Mouse (Mus musculus) limb, embryonic 11.5 days (tissue): ENCODE data around the gene Nup62. TPM values are rescaled to one million over a fixed set of nuclear protein-coding genes. Genes with fewer than 3 reads are reported as not detected.
A peak's percentile ranks its signal among the peaks of the same experiment; 100 is the strongest.

ENCODE experiments used
- ATAC-seq: fragments of 200-750 bp; cut with Nextera tagmentation; 2 replicates; pipeline ENCODE4 v1.8.0; 2017; ENCODE audit warnings: low read depth; ENCODE audit not compliant: insufficient number of reproducible peaks, low FRiP score, low TSS enrichment
- DNase-seq: peaks from one replicate; pipeline ENCODE4 v3.0.0-alpha.2; 2015; ENCODE audit warnings: low spot score
- H3K27ac ChIP-seq: fragments of 300-500 bp; sonication (generic); replicated peaks from 2 replicates; pipeline ENCODE4 v1.5.1; 2014; ENCODE audit warnings: low read depth, mild to moderate bottlenecking, low read length
- H3K27me3 ChIP-seq: fragments of 300-500 bp; sonication (generic); 2 replicates; pipeline ENCODE4 v1.6.1; 2014; ENCODE audit warnings: mild to moderate bottlenecking, low read length, mixed read lengths; ENCODE audit not compliant: control insufficient read depth, insufficient read depth
- H3K36me3 ChIP-seq: fragments of 300-500 bp; sonication (generic); 2 replicates; pipeline ENCODE4 v1.6.1; 2014; ENCODE audit warnings: mild to moderate bottlenecking, low read length, moderate library complexity, mixed read lengths; ENCODE audit not compliant: control insufficient read depth, insufficient read depth
- H3K4me1 ChIP-seq: fragments of 300-500 bp; sonication (generic); 2 replicates; pipeline ENCODE4 v1.6.1; 2014; ENCODE audit warnings: low read length, mixed read lengths; ENCODE audit not compliant: control insufficient read depth, insufficient read depth
- H3K4me2 ChIP-seq: fragments of 300-500 bp; sonication (generic); 2 replicates; pipeline ENCODE4 v1.6.1; 2014; ENCODE audit warnings: low read depth, mild to moderate bottlenecking, moderate library complexity; ENCODE audit not compliant: severe bottlenecking
- H3K4me3 ChIP-seq: fragments of 300-500 bp; sonication (generic); 2 replicates; pipeline ENCODE4 v1.5.1; 2014; ENCODE audit warnings: low read depth, low read length
- H3K9ac ChIP-seq: fragments of 300-500 bp; sonication (generic); 2 replicates; pipeline ENCODE4 v1.6.1; 2014; ENCODE audit warnings: mild to moderate bottlenecking, low read length
- H3K9me3 ChIP-seq: fragments of 300-500 bp; sonication (generic); 2 replicates; pipeline ENCODE4 v1.6.1; 2016; ENCODE audit warnings: low read length; ENCODE audit not compliant: control insufficient read depth
- WGBS: fragments of 180-500 bp; shearing (Covaris S2); extraction: QIAGEN DNeasy Blood & Tissue Kit; methylation state at CpG from one replicate; pipeline ENCODE4 v1.1.7; 2014; 5-methylcytosine and 5-hydroxymethylcytosine counted together
- polyA plus RNA-seq: library from polyadenylated mRNA; unstranded; fragments of >200 nt; fragmentation: Nextera tagmentation; extraction: Ambion mirVana; gene quantifications from 2 replicates; pipeline ENCODE4 v1.2.1, GENCODE M21; 2014

Gene Nup62
- polyA plus RNA-seq, 1 experiment from 2014 or later, result 81.7 TPM

DNA sequence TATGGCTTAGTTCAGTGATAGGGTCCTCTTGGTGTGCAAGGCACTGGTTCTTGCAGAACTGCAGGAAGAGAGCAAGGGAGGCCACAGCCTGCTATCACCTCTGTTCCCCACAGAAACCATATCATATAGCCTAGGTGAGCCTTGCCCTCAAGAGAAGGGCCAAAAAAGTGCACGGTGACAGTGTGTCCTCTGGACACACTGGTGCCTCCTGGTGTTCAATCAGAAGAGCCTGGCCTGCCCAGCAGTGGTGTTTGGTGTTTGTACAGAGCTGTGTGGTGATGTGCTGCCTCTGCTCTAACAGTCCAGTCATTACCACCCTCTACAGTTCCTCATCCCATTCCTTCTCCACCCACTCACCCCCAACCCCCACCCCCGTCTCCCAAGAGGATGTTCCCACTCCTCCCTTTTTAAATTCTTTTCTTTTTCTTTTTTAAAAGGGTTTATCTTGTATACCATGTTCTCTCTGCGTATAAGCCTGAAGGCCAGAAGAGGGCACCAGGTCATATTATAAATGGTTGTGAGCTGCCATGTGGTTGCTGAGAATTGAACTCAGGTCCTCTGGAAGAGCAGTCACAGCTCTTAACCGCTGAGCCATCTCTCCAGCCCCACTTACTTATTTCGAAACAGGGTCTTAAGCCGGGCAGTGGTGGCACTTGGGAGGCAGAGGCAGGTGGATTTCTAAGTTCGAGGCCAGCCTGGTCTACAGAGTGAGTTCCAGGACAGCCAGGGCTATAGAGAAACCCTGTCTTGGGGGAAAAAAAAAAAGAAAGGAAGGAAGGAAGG lies 6.0 kb downstream of the Nup62 start:
- Histone ChIP-seq H3K27ac (no peak overlapping the region), H3K36me3 (peaks cover 2% of the 10 kb centered on the region; the same call in 1 of the 2 replicates), H3K9ac (no peak overlapping the region), H3K4me1 (peaks cover 23% of the 10 kb centered on the region), H3K4me2 (no peak overlapping the region), H3K4me3 (no peak overlapping the region), H3K9me3 (no peaks in the 10 kb centered on the region), H3K27me3 (no peaks in the 10 kb centered on the region)
- ATAC-seq, result no peak
- 83% methylated on average over 7 of the region's 7 CpGs for WGBS
- no peak for DNase-seq

DNA sequence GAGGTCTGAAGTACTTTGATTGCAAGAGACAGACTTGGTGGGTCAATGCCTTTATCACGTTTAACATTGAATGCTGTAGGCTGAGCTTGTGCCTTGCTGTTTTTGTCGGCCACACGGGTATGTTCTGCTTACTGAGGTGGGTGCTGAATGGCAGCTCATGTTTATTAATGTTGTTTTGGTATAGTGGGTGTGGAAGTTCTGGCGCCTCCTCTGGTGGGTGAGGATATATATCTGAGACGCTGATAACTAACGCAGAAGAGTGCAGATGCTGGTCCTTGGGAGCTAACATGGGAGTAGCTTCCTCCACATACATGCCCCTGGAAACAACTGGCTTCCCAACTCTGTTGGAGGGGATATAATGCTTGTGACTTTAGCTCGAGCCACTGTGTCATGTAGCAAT lies 7.5 kb downstream of the Nup62 start:
- DNase-seq (no peak), ATAC-seq (no peak)
- H3K27ac ChIP-seq, result no peak overlapping the region
- H3K9me3 ChIP-seq, result no peaks in the 10 kb centered on the region
- no peak overlapping the region for H3K9ac ChIP-seq
- H3K4me3 ChIP-seq, result no peak overlapping the region
- H3K4me1 ChIP-seq, result peaks cover 11% of the 10 kb centered on the region
- no peak overlapping the region for H3K4me2 ChIP-seq
- 49% methylated on average over 7 of the region's 7 CpGs for WGBS
- H3K27me3 ChIP-seq, result no peaks in the 10 kb centered on the region
- peaks cover 6% of the 10 kb centered on the region for H3K36me3 ChIP-seq

DNA sequence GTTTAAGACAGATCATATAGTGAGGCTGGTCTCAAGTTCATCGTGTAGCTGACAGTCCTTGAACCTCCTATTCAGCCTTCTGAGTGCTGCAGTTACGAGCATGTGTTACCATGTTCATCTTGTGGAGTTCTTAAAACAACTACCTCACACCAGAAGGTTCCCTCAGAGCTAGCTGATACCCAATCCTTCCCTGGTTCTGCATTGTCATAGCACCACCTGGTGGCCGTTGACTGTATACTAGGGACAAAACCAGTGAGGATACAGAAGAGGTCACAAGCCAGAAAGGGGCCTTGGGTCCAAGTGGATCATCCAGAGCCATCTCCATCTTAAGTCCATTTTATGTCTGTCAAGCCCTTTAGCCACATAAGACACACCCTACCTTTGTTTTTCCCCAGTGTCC lies 9.0 kb downstream of the Nup62 start:
- Histone ChIP-seq H3K27me3 (no peaks in the 10 kb centered on the region), H3K36me3 (peaks cover 18% of the 10 kb centered on the region), H3K4me2 (no peak overlapping the region), H3K4me1 (no peaks in the 10 kb centered on the region; the same call in 1 of the 2 replicates), H3K9ac (no peak overlapping the region), H3K4me3 (no peak overlapping the region), H3K27ac (no peak overlapping the region), H3K9me3 (no peaks in the 10 kb centered on the region)
- 30% methylated on average over 3 of the region's 3 CpGs for WGBS
- peak; percentile 84 for DNase-seq
- no peak; the same call in 1 of the 2 replicates for ATAC-seq

DNA sequence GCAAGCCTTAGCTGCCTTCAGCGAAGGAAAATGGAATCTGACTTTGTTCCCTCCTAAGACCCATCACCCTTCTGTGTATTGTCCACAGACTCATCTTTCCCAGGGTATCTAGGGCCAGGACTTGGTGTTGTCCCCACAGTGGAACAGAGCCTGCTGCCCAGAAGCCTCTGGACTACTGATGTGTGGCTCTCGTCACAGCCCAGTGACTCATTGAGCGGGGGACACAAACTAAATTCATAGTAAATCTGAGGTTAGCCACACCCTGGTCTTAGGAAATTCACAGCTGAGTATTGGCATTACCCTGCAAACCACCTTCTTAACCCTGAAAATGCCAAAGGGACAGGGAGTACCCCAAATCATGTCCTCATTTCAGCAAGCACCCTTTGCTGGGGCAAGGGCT lies 10.9 kb downstream of the Nup62 start:
- Histone ChIP-seq H3K27me3 (no peaks in the 10 kb centered on the region), H3K4me3 (no peak overlapping the region), H3K27ac (no peak overlapping the region), H3K4me2 (no peak overlapping the region), H3K36me3 (peaks cover 33% of the 10 kb centered on the region), H3K9me3 (no peaks in the 10 kb centered on the region), H3K9ac (no peak overlapping the region), H3K4me1 (no peaks in the 10 kb centered on the region)
- ATAC-seq (no peak), DNase-seq (no peak)
- WGBS, result 94% methylated on average over 3 of the region's 3 CpGs

DNA sequence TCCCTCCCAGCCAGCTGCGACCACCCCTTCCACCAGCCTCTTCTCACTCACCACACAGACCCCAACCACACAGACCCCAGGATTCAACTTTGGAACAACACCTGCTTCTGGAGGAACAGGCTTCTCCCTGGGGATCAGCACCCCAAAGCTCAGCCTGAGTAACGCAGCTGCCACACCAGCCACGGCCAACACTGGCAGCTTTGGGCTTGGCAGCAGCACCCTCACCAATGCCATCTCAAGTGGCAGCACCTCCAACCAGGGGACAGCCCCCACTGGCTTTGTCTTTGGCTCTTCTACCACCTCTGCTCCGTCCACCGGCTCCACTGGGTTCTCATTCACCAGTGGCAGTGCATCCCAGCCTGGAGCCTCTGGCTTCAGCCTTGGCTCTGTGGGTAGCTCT lies 12.8 kb downstream of the Nup62 start:
- WGBS, result 98% methylated on average over 5 of the region's 5 CpGs
- Histone ChIP-seq H3K9me3 (no peaks in the 10 kb centered on the region), H3K27ac (no peak overlapping the region), H3K36me3 (peaks cover 33% of the 10 kb centered on the region), H3K4me3 (no peak overlapping the region), H3K4me2 (no peak overlapping the region), H3K9ac (no peak overlapping the region), H3K27me3 (no peaks in the 10 kb centered on the region), H3K4me1 (no peaks in the 10 kb centered on the region)
- ATAC-seq (no peak), DNase-seq (no peak)

DNA sequence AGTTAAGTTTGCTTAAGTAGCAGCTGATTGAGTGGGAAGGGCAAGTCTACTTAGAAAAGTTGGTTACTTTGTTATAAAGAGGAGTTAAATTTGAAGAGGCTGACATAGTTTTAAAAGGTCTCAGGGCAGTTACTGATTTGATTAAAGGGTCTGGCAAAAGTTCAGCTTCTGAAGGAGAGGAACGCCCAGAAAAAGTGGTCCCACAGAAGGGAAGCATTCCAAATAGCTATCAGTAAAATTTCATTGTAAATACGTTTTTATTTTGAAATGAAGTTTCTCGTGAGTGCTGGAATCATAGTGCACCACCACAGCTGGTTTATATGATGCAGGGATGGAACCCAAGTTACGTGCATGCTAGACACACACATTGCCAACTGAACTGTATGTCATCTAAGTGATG lies 16.9 kb downstream of the Nup62 start:
- ATAC-seq, result no peak
- 0 out of 2 replicates have a peak, but pooled peaks cover 4% of the 10 kb centered on the region for H3K4me1 ChIP-seq
- H3K9me3 ChIP-seq, result no peaks in the 10 kb centered on the region
- no peak overlapping the region for H3K9ac ChIP-seq
- peaks cover 33% of the 10 kb centered on the region for H3K36me3 ChIP-seq
- 78% methylated on average over 4 of the region's 4 CpGs for WGBS
- H3K4me2 ChIP-seq, result no peak overlapping the region
- no peaks in the 10 kb centered on the region for H3K27me3 ChIP-seq
- no peak for DNase-seq
- no peak overlapping the region for H3K4me3 ChIP-seq
- H3K27ac ChIP-seq, result no peak overlapping the region

DNA sequence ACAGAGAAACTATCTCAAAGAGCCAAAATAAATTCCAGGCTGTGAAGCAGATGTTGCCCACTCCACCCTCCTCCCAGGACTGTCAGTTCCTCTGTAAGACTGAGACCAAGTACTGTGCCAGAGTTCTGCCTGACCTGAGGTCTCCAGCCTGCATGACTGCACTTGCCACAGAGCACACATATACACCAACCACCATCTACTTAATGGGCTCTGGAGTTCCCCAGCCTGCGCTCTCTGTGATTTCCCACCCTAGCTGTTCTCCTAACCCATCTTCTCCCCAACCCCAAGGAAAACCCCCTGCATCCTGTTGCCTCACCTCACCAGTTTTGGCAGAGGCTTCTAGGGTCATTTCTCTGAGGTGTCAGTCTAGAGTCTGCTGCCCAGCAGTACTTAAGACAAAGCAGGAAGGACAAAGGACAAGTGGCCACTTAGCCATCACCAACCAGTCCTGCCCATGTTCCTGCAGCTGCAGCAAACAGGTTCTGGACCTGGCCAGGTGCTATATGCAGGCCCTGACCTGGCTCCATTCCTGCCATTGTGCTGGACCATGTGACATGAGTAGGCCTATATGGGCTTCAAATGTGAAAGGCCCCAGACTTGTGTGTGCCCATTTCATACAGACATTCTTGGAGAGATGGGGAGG lies 19.6 kb downstream of the Nup62 start:
- Histone ChIP-seq H3K4me3 (no peak overlapping the region), H3K27ac (no peak overlapping the region), H3K4me1 (peaks cover 15% of the 10 kb centered on the region), H3K36me3 (peaks cover 8% of the 10 kb centered on the region; the same call in 1 of the 2 replicates), H3K27me3 (peaks cover 14% of the 10 kb centered on the region), H3K9me3 (no peaks in the 10 kb centered on the region), H3K4me2 (no peak overlapping the region), H3K9ac (no peak overlapping the region)
- DNase-seq (no peak), ATAC-seq (no peak)
- WGBS, result 100% methylated on average over 1 of the region's 1 CpGs

DNA sequence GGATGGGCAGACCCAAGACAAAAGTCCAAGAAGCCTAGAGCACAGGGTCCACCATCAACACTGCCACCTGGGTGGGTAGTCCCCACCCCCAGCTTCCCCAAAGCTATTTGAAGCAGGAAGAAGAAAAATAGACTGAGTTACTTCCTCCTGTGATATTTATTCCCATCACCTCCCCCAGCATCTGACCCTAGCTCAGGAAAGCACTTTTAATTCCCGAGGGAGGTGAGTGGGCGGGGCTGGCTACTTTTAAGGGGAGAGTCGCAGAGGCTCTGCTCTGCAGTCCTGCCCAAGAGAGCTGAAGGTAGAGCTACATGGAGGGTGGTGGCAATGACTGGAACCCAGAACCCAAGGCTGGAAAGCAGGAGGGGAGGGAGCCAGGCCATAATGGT lies 20.1 kb downstream of the Nup62 start:
- H3K27ac ChIP-seq, result no peak overlapping the region
- peaks cover 18% of the 10 kb centered on the region for H3K27me3 ChIP-seq
- no peak for ATAC-seq
- DNase-seq, result no peak
- no peak overlapping the region for H3K9ac ChIP-seq
- no peak overlapping the region for H3K4me2 ChIP-seq
- peaks cover 3% of the 10 kb centered on the region; the same call in 1 of the 2 replicates for H3K36me3 ChIP-seq
- no peak overlapping the region for H3K4me3 ChIP-seq
- WGBS, result 57% methylated on average over 3 of the region's 3 CpGs
- H3K4me1 ChIP-seq, result peaks cover 15% of the 10 kb centered on the region
- H3K9me3 ChIP-seq, result no peaks in the 10 kb centered on the region
